Mouse (Mus musculus) intestine, postnatal 0 days (tissue): Measurements from ENCODE around the gene Mettl15. TPM values are rescaled to one million over a fixed set of nuclear protein-coding genes. Genes with fewer than 3 reads are reported as not detected.

Experiments
- ATAC-seq: fragments of 200-750 bp; cut with Nextera tagmentation; 2 replicates; pipeline ENCODE4 v1.8.0; 2017; ENCODE audit warnings: mild to moderate bottlenecking, moderate TSS enrichment, moderate library complexity
- H3K27ac ChIP-seq: fragments of 300-500 bp; sonication (generic); 2 replicates; pipeline ENCODE4 v1.5.1; 2014; ENCODE audit warnings: mild to moderate bottlenecking, low read depth, low read length, moderate library complexity
- H3K27me3 ChIP-seq: fragments of 300-500 bp; sonication (generic); replicated peaks from 2 replicates; pipeline ENCODE4 v1.6.1; 2014; ENCODE audit warnings: low read length, mixed read lengths; ENCODE audit not compliant: control insufficient read depth, insufficient read depth
- H3K36me3 ChIP-seq: fragments of 300-500 bp; sonication (generic); 2 replicates; pipeline ENCODE4 v1.6.1; 2014; ENCODE audit warnings: mild to moderate bottlenecking, moderate library complexity; ENCODE audit not compliant: control insufficient read depth, insufficient read depth
- H3K4me1 ChIP-seq: fragments of 300-500 bp; sonication (generic); replicated peaks from 2 replicates; pipeline ENCODE4 v1.6.1; 2014; ENCODE audit warnings: antibody characterized with exemption, low read length, mixed read lengths; ENCODE audit not compliant: control insufficient read depth, insufficient read depth
- H3K4me2 ChIP-seq: fragments of 300-500 bp; sonication (generic); replicated peaks from 2 replicates; pipeline ENCODE4 v1.6.1; 2014; ENCODE audit warnings: low read depth, mild to moderate bottlenecking, moderate library complexity
- H3K4me3 ChIP-seq: fragments of 300-500 bp; sonication (generic); 2 replicates; pipeline ENCODE4 v1.5.1; 2014; ENCODE audit warnings: low read depth, low read length
- H3K9ac ChIP-seq: fragments of 300-500 bp; sonication (generic); 2 replicates; pipeline ENCODE4 v1.6.1; 2014; ENCODE audit warnings: mild to moderate bottlenecking, low read depth, low read length
- H3K9me3 ChIP-seq: fragments of 300-500 bp; sonication (generic); 2 replicates; pipeline ENCODE4 v1.6.1; 2016; ENCODE audit warnings: mixed run types; ENCODE audit not compliant: control insufficient read depth
- CTCF ChIP-seq: sonication (generic); IDR thresholded peaks from 2 replicates; pipeline ENCODE4 v1.5.1; 2016; ENCODE audit warnings: low read depth, mild to moderate bottlenecking, control low read depth, antibody characterized with exemption, moderate library complexity
- WGBS: fragments of 180-500 bp; shearing (Covaris S2); extraction: QIAGEN DNeasy Blood & Tissue Kit; methylation state at CpG from one replicate; pipeline ENCODE4 v1.1.7; 2014; 5-methylcytosine and 5-hydroxymethylcytosine counted together
- polyA plus RNA-seq: library from polyadenylated mRNA; unstranded; fragments of >200 nt; fragmentation: Nextera tagmentation; extraction: Ambion mirVana; gene quantifications from 2 replicates; pipeline ENCODE4 v1.2.1, GENCODE M21; 2015

The Mettl15 gene
- polyA plus RNA-seq, 1 experiment from 2014 or later = 5.0 TPM

- Histone ChIP-seq H3K4me3 (no peak overlapping the region), H3K4me1 (no peaks in the 10 kb centered on the region), H3K27ac (no peak overlapping the region), H3K9ac (no peak overlapping the region), H3K36me3 (no peaks in the 10 kb centered on the region), H3K9me3 (no peaks in the 10 kb centered on the region), H3K27me3 (no peaks in the 10 kb centered on the region), H3K4me2 (no peak overlapping the region)
- TF ChIP-seq CTCF = no peak
- ATAC-seq = no peak
- WGBS = 87% methylated on average over 2 of the region's 2 CpGs
Observed at GRCm38 (mm10) chr2:109208032-109208431, 72.5 kb downstream of the Mettl15 start.

GRCm38 (mm10) chr2:109182993-109183392 lies 97.6 kb downstream of the Mettl15 start:
- WGBS = 59% methylated on average over 3 of the region's 3 CpGs
- no peak overlapping the region for H3K4me2 ChIP-seq
- no peaks in the 10 kb centered on the region for H3K9me3 ChIP-seq
- H3K9ac ChIP-seq = no peak overlapping the region
- no peaks in the 10 kb centered on the region for H3K4me1 ChIP-seq
- no peak for ATAC-seq
- no peaks in the 10 kb centered on the region for H3K36me3 ChIP-seq
- no peak overlapping the region for H3K27ac ChIP-seq
- no peak overlapping the region for H3K4me3 ChIP-seq
- H3K27me3 ChIP-seq = no peaks in the 10 kb centered on the region
- TF ChIP-seq CTCF = no peak

- Histone ChIP-seq H3K27ac (no peak overlapping the region), H3K9ac (no peak overlapping the region), H3K4me1 (no peaks in the 10 kb centered on the region), H3K36me3 (no peaks in the 10 kb centered on the region), H3K4me3 (no peak overlapping the region), H3K9me3 (no peaks in the 10 kb centered on the region), H3K4me2 (no peak overlapping the region), H3K27me3 (no peaks in the 10 kb centered on the region)
- no peak for ATAC-seq
- no peak for TF ChIP-seq CTCF
- 60% methylated on average over 1 of the region's 1 CpGs for WGBS
Observed at GRCm38 (mm10) chr2:109158509-109158908, 122.0 kb downstream of the Mettl15 start.

- Histone ChIP-seq H3K9ac (no peak overlapping the region), H3K4me3 (no peak overlapping the region), H3K4me2 (no peak overlapping the region), H3K27ac (no peak overlapping the region), H3K9me3 (no peaks in the 10 kb centered on the region), H3K4me1 (no peaks in the 10 kb centered on the region), H3K27me3 (no peaks in the 10 kb centered on the region), H3K36me3 (no peaks in the 10 kb centered on the region)
- ATAC-seq = no peak
- TF ChIP-seq CTCF = no peak
- 71% methylated on average over 1 of the region's 1 CpGs for WGBS
Observed at GRCm38 (mm10) chr2:109156131-109156530, 124.4 kb downstream of the Mettl15 start.

GRCm38 (mm10) chr2:109153402-109154050 lies 127.0 kb downstream of the Mettl15 start:
- H3K4me2 ChIP-seq = no peak overlapping the region
- no peak overlapping the region for H3K4me3 ChIP-seq
- H3K9ac ChIP-seq = no peak overlapping the region
- no peaks in the 10 kb centered on the region for H3K9me3 ChIP-seq
- H3K27ac ChIP-seq = no peak overlapping the region
- no peak for TF ChIP-seq CTCF
- H3K27me3 ChIP-seq = no peaks in the 10 kb centered on the region
- no peaks in the 10 kb centered on the region for H3K36me3 ChIP-seq
- no peak for ATAC-seq
- 61% methylated on average over 6 of the region's 6 CpGs for WGBS
- H3K4me1 ChIP-seq = no peaks in the 10 kb centered on the region

- Histone ChIP-seq H3K9ac (no peak overlapping the region), H3K27me3 (no peaks in the 10 kb centered on the region), H3K36me3 (no peaks in the 10 kb centered on the region), H3K4me1 (no peaks in the 10 kb centered on the region), H3K9me3 (no peaks in the 10 kb centered on the region), H3K4me2 (no peak overlapping the region), H3K27ac (no peak overlapping the region), H3K4me3 (no peak overlapping the region)
- no peak for TF ChIP-seq CTCF
- ATAC-seq = no peak
Observed at GRCm38 (mm10) chr2:109147292-109147691, 133.3 kb downstream of the Mettl15 start.

- Histone ChIP-seq H3K36me3 (no peaks in the 10 kb centered on the region), H3K4me2 (no peak overlapping the region), H3K27ac (no peak overlapping the region), H3K9ac (no peak overlapping the region), H3K27me3 (no peaks in the 10 kb centered on the region), H3K9me3 (no peaks in the 10 kb centered on the region), H3K4me1 (no peaks in the 10 kb centered on the region), H3K4me3 (no peak overlapping the region)
- TF ChIP-seq CTCF = no peak
- WGBS = 63% methylated on average over 2 of the region's 2 CpGs
- no peak for ATAC-seq
Observed at GRCm38 (mm10) chr2:109144410-109144809, 136.1 kb downstream of the Mettl15 start.
